16 mouse cellular contexts compared by ENCODE assay signal in genomic region chr9:63673494-63673805, GRCm38 (mm10).
DNase-seq lines count a peak whose midpoint lies in the region; ATAC-seq and TF ChIP-seq lines count a peak whose summit lies in the region.
"Had no signal": no experiment of that assay in that cellular context is flagged by ENCODE, and none has a peak within 500 bp of the region (broad histone marks: within the 10 kb centered on the region; RNA-seq: fewer than 3 reads in every experiment).

No protein-coding gene starts in this region.

- peaks cover 18% of the 10 kb centered on the region for H3K4me1 ChIP-seq in heart, adult 2 months (ENCODE audit: control insufficient read depth, insufficient read depth, low read length)
- H3K4me1 ChIP-seq in kidney, embryonic 16.5 days (ENCODE audit: insufficient read depth, low read length): peaks cover 46% of the 10 kb centered on the region
- peaks cover 49% of the 10 kb centered on the region for H3K4me1 ChIP-seq in limb, embryonic 10.5 days
- H3K4me1 ChIP-seq in stomach, embryonic 14.5 days (ENCODE audit: control insufficient read depth, insufficient read depth, low read length): peaks cover 26% of the 10 kb centered on the region; the same call in 1 of the 2 replicates

- TF ChIP-seq POLR2A in heart, adult 2 months (IDR thresholded peaks at IDR 0.05; ENCODE audit: insufficient read depth, low read depth, low read length): no peak

- H3K4me2 ChIP-seq in kidney, embryonic 16.5 days (replicated peaks; ENCODE audit: low read depth, low read length): no peak overlapping the region
- H3K4me2 ChIP-seq in stomach, embryonic 14.5 days (replicated peaks; ENCODE audit: low read depth, low read length): no peak overlapping the region
- H3K4me2 ChIP-seq: liver, embryonic 12.5 days; lung, embryonic 14.5 days had no signal

- H3K9me3 ChIP-seq in kidney, embryonic 16.5 days (ENCODE audit: low read length): no peaks in the 10 kb centered on the region
- no peaks in the 10 kb centered on the region for H3K9me3 ChIP-seq in limb, embryonic 10.5 days (replicated peaks)
- H3K9me3 ChIP-seq in stomach, embryonic 14.5 days (ENCODE audit: control insufficient read depth, low read depth, low read length): no peaks in the 10 kb centered on the region
- H3K9me3 ChIP-seq: liver, embryonic 12.5 days had no signal

- intact Hi-C loops in heart, adult 2 months (cut with DNase I): loop anchor here (5.0 kb wide), 1 partner anchor 84 kb away; the partner anchor contains the start of gene Smad3

- no peaks in the 10 kb centered on the region for H3K27me3 ChIP-seq in heart, adult 2 months (ENCODE audit: control insufficient read depth, insufficient read depth, low read length)
- no peaks in the 10 kb centered on the region for H3K27me3 ChIP-seq in kidney, embryonic 16.5 days (ENCODE audit: insufficient read depth, low read length)
- H3K27me3 ChIP-seq in limb, embryonic 10.5 days (ENCODE audit: low read depth, poor library complexity, severe bottlenecking): no peaks in the 10 kb centered on the region
- H3K27me3 ChIP-seq in stomach, embryonic 14.5 days (ENCODE audit: control insufficient read depth, insufficient read depth, low read length): no peaks in the 10 kb centered on the region
- H3K27me3 ChIP-seq: liver, embryonic 12.5 days had no signal

- ATAC-seq in kidney, embryonic 16.5 days (ENCODE audit: low FRiP score, low TSS enrichment): no peak
- no peak for ATAC-seq in stomach, embryonic 14.5 days (ENCODE audit: insufficient number of reproducible peaks, insufficient read depth, low FRiP score, low read depth)
- ATAC-seq: liver, embryonic 12.5 days; midbrain, embryonic 16.5 days had no signal

- WGBS in heart, adult 2 months: 61% methylated on average over 3 of the region's 3 CpGs
- 81% methylated on average over 3 of the region's 3 CpGs for WGBS in kidney, embryonic 16.5 days
- 81% methylated on average over 3 of the region's 3 CpGs for WGBS in limb, embryonic 10.5 days
- 77% methylated on average over 3 of the region's 3 CpGs for WGBS in stomach, embryonic 14.5 days

- H3K9ac ChIP-seq in heart, adult 2 months (ENCODE audit: low read depth, low read length): no peak overlapping the region
- no peak overlapping the region for H3K9ac ChIP-seq in kidney, embryonic 16.5 days (replicated peaks; ENCODE audit: low read length)
- H3K9ac ChIP-seq in stomach, embryonic 14.5 days (replicated peaks; ENCODE audit: low read depth, low read length): no peak overlapping the region
- H3K9ac ChIP-seq: forebrain, postnatal 0 days; liver, embryonic 12.5 days; lung, embryonic 14.5 days had no signal

- no peaks in the 10 kb centered on the region; the same call in 1 of the 2 replicates for H3K36me3 ChIP-seq in heart, adult 2 months (ENCODE audit: control insufficient read depth, insufficient read depth, low read length)
- H3K36me3 ChIP-seq in kidney, embryonic 16.5 days (ENCODE audit: insufficient read depth, low read length): peaks cover 4% of the 10 kb centered on the region; the same call in 1 of the 2 replicates
- peaks cover 26% of the 10 kb centered on the region for H3K36me3 ChIP-seq in limb, embryonic 10.5 days
- no peaks in the 10 kb centered on the region for H3K36me3 ChIP-seq in stomach, embryonic 14.5 days (ENCODE audit: control insufficient read depth, insufficient read depth, low read length)
- H3K36me3 ChIP-seq: liver, embryonic 12.5 days had no signal

- H3K4me3 ChIP-seq in heart, adult 2 months: no peak overlapping the region
- no peak overlapping the region for H3K4me3 ChIP-seq in kidney, embryonic 16.5 days (ENCODE audit: low read length)
- no peak overlapping the region for H3K4me3 ChIP-seq in limb, embryonic 10.5 days
- H3K4me3 ChIP-seq in stomach, embryonic 14.5 days (ENCODE audit: low read depth, low read length): no peak overlapping the region
- H3K4me3 ChIP-seq: liver, embryonic 12.5 days had no signal

- H3K79me2 ChIP-seq in heart, adult 2 months (replicated peaks; ENCODE audit: control insufficient read depth, insufficient read depth, low read length): no peaks in the 10 kb centered on the region

- DNase-seq in heart, adult 2 months: no peak
- DNase-seq in heart, adult 8-10 months (ENCODE audit: low spot score): no peak
- no peak for DNase-seq in kidney, postnatal 25 days
- DNase-seq in limb, embryonic 10.5 days (ENCODE audit: low spot score): no peak
- no peak for DNase-seq in left cerebral cortex, adult 9 months (ENCODE audit: low spot score in 2 of 2)
- DNase-seq in lung, postnatal 4 days: no peak
- DNase-seq: cerebellum, adult 11 months; cerebellum, postnatal 36 days; forebrain, postnatal 0 days; layer of hippocampus, adult 9-11 months; lung, embryonic 14.5 days; thymus, postnatal 14 days had no signal

- peak overlapping the region; percentile 15 for H3K27ac ChIP-seq in heart, adult 2 months
- peak overlapping the region; percentile 81; the same call in 1 of the 2 replicates for H3K27ac ChIP-seq in kidney, embryonic 16.5 days (ENCODE audit: low read length)
- H3K27ac ChIP-seq in limb, embryonic 10.5 days: peak overlapping the region; percentile 74
- peak overlapping the region; percentile 15; the same call in 1 of the 2 replicates for H3K27ac ChIP-seq in stomach, embryonic 14.5 days (ENCODE audit: low read length)
- H3K27ac ChIP-seq: liver, embryonic 12.5 days had no signal

- no peak for TF ChIP-seq EP300 in heart, adult 2 months (IDR thresholded peaks at IDR 0.05; ENCODE audit: insufficient read depth, low read depth, low read length)

- TF ChIP-seq CTCF in heart, adult 2 months (IDR thresholded peaks at IDR 0.05): no peak

Comparison
In these comparisons a context has a peak if more than half of its experiments do, and no peak if none do; other contexts are left out.
1. H3K27ac ChIP-seq: peak in every context shown above with its lines; median percentile 81 in kidney, embryonic 16.5 days; 74 in limb, embryonic 10.5 days; 15 in heart, adult 2 months; 15 in stomach, embryonic 14.5 days.